ENCODE assay signal across 18 mouse cellular contexts in the genomic region with DNA sequence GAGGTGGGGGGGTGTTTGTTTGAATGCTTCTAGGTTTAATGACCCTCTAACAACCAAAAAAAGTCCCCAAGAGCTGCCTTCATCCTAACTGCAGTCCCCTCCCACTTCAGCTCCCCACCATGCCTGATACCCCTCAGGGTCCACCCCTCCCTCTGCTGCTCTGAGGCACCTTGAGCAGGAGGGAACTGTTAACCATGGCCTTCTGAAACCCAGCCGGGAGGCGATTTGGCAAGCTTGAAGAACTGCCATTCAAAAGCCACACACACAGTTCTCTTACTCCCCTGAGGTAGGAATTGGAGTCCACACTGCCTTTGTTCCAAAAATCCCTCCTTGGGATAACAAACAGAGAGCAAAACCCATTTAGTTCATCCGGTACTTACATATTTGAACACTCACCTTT.
"Had no signal": no experiment of that assay in that cellular context is flagged by ENCODE, and none has a peak within 500 bp of the region (broad histone marks: within the 10 kb centered on the region; RNA-seq: fewer than 3 reads in every experiment).

No protein-coding gene starts in this region.

- H3K27ac ChIP-seq: limb, embryonic 12.5 days; limb, embryonic 15.5 days; liver, embryonic 14.5 days; macrophage; midbrain, embryonic 12.5 days; stomach, postnatal 0 days had no signal

- H3K9me3 ChIP-seq: limb, embryonic 12.5 days; limb, embryonic 15.5 days; midbrain, embryonic 12.5 days had no signal

- H3K36me3 ChIP-seq: limb, embryonic 12.5 days; limb, embryonic 15.5 days; midbrain, embryonic 12.5 days had no signal

- DNase-seq: kidney, adult 18-20 months; kidney, adult 9 months; kidney, postnatal 14 days; kidney, postnatal 4 days; left cerebral cortex, postnatal 4 days; liver, postnatal 0 days; lung, embryonic 14.5 days; right cerebral cortex, postnatal 4 days; thymus, adult 18-20 months; thymus, postnatal 36 days had no signal

- H3K4me2 ChIP-seq: limb, embryonic 12.5 days; limb, embryonic 15.5 days; liver, embryonic 11.5 days; lung, embryonic 14.5 days; midbrain, embryonic 12.5 days had no signal

- ATAC-seq: liver, postnatal 0 days; lung, postnatal 0 days had no signal

- H3K4me3 ChIP-seq: limb, embryonic 12.5 days; limb, embryonic 15.5 days; midbrain, embryonic 12.5 days had no signal

- H3K9ac ChIP-seq: limb, embryonic 12.5 days; limb, embryonic 15.5 days; liver, embryonic 14.5 days; liver, postnatal 0 days; lung, embryonic 14.5 days; midbrain, embryonic 12.5 days had no signal
